Mouse (Mus musculus) hindbrain, postnatal 0 days (tissue): ENCODE data around the gene Eci1. TPM values are rescaled to one million over a fixed set of nuclear protein-coding genes. Genes with fewer than 3 reads are reported as not detected.
"Not testable (repeated sequence)": the region's sequence is repeated elsewhere in the genome, so short reads cannot be mapped to it uniquely, and the experiment has no call there.

ENCODE experiments used
- ATAC-seq: fragments of 200-750 bp; cut with Nextera tagmentation; 2 replicates; pipeline ENCODE4 v1.8.0; 2017; ENCODE audit warnings: mild to moderate bottlenecking, moderate TSS enrichment, moderate library complexity
- DNase-seq: peaks from one replicate; pipeline ENCODE4 v3.0.0-alpha.2; 2015; ENCODE audit warnings: low spot score
- H3K27ac ChIP-seq: fragments of 300-500 bp; sonication (generic); 2 replicates; pipeline ENCODE4 v1.5.1; 2014; ENCODE audit warnings: mild to moderate bottlenecking
- H3K27me3 ChIP-seq: fragments of 300-500 bp; sonication (generic); 2 replicates; pipeline ENCODE4 v1.6.1; 2014; ENCODE audit warnings: low read length, mixed read lengths; ENCODE audit not compliant: insufficient read depth
- H3K36me3 ChIP-seq: fragments of 300-500 bp; sonication (generic); 2 replicates; pipeline ENCODE4 v1.6.1; 2014; ENCODE audit warnings: low read length, mixed read lengths; ENCODE audit not compliant: insufficient read depth
- H3K4me1 ChIP-seq: fragments of 300-500 bp; sonication (generic); 2 replicates; pipeline ENCODE4 v1.6.1; 2014; ENCODE audit warnings: antibody characterized with exemption, low read length, mixed read lengths; ENCODE audit not compliant: insufficient read depth
- H3K4me2 ChIP-seq: fragments of 300-500 bp; sonication (generic); 2 replicates; pipeline ENCODE4 v1.6.1; 2014; ENCODE audit warnings: low read depth, mild to moderate bottlenecking, low read length, moderate library complexity, mixed read lengths
- H3K4me3 ChIP-seq: fragments of 300-500 bp; sonication (generic); 2 replicates; pipeline ENCODE4 v1.5.1; 2014; ENCODE audit warnings: low read length
- H3K9ac ChIP-seq: fragments of 300-500 bp; sonication (generic); replicated peaks from 2 replicates; pipeline ENCODE4 v1.6.1; 2014; ENCODE audit warnings: mild to moderate bottlenecking, low read length, moderate library complexity, mixed read lengths
- H3K9me3 ChIP-seq: fragments of 300-500 bp; sonication (generic); 2 replicates; pipeline ENCODE4 v1.6.1; 2016; ENCODE audit warnings: low read length, mixed read lengths
- CTCF ChIP-seq: IDR thresholded peaks from 2 replicates; pipeline ENCODE4 v1.5.1; 2016; ENCODE audit warnings: antibody characterized with exemption, control low read depth, low read depth
- WGBS: fragments of 180-500 bp; shearing (Covaris S2); extraction: QIAGEN DNeasy Blood & Tissue Kit; methylation state at CpG from one replicate; pipeline ENCODE4 v1.1.7; 2014; 5-methylcytosine and 5-hydroxymethylcytosine counted together
- polyA plus RNA-seq: library from polyadenylated mRNA; unstranded; fragments of >200 nt; fragmentation: Nextera tagmentation; extraction: Ambion mirVana; gene quantifications from 2 replicates; pipeline ENCODE4 v1.2.1, GENCODE M21; 2015
- total RNA-seq: library from RNA; depleted of rRNA; stranded (reverse); fragments of >200 nt; gene quantifications from 2 replicates; pipeline ENCODE4 v1.2.3, GENCODE M21; 2014

Eci1 gene
- total and polyA plus RNA-seq, 2 experiments from 2014 or later = 47.9 to 56.8 TPM

DNA sequence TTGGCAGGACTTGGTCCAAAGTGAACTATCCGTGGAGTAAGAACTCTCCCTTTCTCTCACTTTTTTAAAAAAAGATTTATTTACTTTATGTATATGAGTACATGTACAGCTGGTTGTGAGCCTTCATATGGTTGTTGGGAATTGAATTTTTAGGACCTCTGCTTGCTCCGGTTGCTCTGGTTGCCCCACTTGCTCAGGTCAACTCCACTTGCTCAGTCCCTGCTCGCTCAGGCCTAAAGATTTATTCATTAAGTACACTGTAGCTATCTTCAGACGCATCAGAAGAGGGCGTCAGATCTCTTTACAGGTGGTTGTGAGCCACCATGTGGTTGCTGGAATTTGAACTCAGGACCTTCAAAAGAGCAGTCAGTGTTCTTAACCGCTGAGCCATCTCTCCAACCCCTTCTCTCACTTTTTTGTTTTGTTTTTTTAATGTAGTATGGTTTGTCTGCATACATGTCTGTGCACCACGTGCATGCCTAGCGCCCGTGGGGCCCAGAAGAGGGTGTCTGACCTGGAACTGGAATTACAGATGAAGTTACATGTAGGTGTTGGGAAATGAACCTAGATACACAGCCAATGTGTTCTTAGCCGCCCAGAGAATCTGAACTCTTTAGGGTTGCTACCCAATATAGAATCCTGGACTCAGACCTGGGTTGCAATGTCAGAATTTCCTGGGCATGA is 29.2 kb downstream of the Eci1 start:
- Histone ChIP-seq H3K4me3 (peak overlapping the region; percentile 78), H3K27ac (peak overlapping the region; percentile 36; the same call in 1 of the 2 replicates), H3K4me2 (peak overlapping the region; percentile 65)
- 44% methylated on average over 10 of the region's 10 CpGs for WGBS
- not testable (repeated sequence) for H3K27me3 ChIP-seq, H3K4me1 ChIP-seq, ATAC-seq, DNase-seq, H3K9ac ChIP-seq, H3K36me3 ChIP-seq, H3K9me3 ChIP-seq
- peak; percentile 14; the same call in 1 of the 2 replicates for TF ChIP-seq CTCF

DNA sequence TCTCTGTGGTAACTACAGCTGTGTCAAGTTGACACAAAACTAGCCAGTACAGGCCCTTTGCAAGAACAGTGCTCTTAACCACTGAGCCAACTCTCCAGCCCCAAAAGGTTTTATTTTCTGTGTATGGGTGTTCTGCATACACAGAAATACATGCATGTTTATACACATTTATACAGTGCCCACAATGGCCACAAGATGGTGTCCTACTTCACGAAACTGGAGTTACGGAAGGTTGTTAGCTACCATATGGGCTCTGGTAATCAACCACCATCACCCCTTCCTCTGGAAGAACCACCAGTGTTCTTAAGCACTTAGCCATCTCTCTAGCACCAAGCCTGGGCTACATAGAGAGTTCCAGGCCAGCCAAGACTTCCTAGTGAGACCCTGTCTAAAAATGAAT is 35.1 kb downstream of the Eci1 start:
- H3K27me3 ChIP-seq = no peaks in the 10 kb centered on the region
- no peaks in the 10 kb centered on the region for H3K36me3 ChIP-seq
- no peak overlapping the region for H3K9ac ChIP-seq
- TF ChIP-seq CTCF = peak; percentile 56
- H3K9me3 ChIP-seq = no peaks in the 10 kb centered on the region
- ATAC-seq (no peak), DNase-seq (peak; percentile 49)
- no peak overlapping the region for H3K27ac ChIP-seq
- 60% methylated on average over 2 of the region's 2 CpGs for WGBS
- H3K4me2 ChIP-seq = no peak overlapping the region
- no peaks in the 10 kb centered on the region for H3K4me1 ChIP-seq
- no peak overlapping the region for H3K4me3 ChIP-seq

DNA sequence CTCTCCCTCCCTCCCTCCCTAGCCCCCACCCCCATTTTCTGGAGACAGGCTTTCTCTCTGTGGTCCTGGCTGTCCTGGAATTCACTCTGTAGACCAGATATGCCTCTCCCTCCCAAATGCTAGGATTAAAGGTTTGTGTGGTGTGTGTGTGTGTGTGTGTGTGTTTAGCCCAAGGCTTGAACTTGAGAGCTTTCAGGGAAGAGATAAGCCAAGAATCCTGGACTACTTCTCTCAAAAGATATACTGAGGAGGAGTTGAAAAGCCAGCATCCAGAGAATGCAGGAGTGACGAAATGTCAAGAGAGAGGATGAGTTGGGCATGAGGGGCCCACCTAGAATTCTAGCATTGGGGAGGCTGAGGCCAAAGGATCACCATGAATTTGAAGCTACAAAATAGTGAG is 36.5 kb downstream of the Eci1 start:
- Histone ChIP-seq H3K9me3 (no peaks in the 10 kb centered on the region), H3K4me3 (no peak overlapping the region), H3K27ac (no peak overlapping the region), H3K4me1 (no peaks in the 10 kb centered on the region), H3K4me2 (no peak overlapping the region), H3K9ac (no peak overlapping the region), H3K27me3 (no peaks in the 10 kb centered on the region), H3K36me3 (no peaks in the 10 kb centered on the region)
- TF ChIP-seq CTCF = no peak
- DNase-seq (no peak), ATAC-seq (no peak)
- WGBS = 96% methylated on average over 1 of the region's 1 CpGs

DNA sequence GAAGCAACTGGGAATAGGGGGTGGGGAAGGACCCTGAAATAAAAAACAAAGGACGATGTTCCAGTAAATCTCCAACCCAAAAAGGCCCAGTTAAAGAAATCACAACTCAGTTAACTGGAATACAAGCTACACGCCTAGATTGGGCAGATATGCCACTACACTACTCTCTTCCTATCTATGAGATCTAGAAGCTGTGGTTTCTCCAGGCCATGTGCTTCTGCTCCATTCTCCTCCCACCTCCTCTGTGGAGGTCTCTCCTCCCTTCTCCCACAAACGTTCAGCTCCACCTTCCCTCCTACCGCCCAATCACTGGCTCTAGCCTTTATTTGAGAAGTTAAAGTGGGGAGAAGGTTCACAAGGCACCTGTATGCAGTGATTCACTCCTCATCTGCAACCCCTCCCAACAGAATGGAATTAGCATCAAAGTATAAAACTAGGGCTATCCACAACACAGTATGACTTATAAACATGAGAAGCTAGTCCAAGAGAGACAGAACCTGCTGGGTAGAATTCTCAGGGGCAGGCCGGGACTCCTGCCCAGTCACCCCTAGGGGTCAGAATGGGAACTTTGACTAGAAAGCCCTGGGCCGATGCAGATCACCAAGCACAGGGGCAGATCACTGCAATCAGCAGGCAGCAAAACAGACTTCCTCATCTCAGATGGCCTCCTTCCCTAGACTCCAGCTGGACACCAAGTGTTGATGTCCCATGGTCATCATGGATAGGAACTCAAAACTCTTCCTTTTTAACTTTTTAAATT is 37.1 kb downstream of the Eci1 start:
- DNase-seq (no peak), ATAC-seq (no peak)
- H3K36me3 ChIP-seq = no peaks in the 10 kb centered on the region
- no peak overlapping the region for H3K4me2 ChIP-seq
- no peaks in the 10 kb centered on the region for H3K9me3 ChIP-seq
- no peaks in the 10 kb centered on the region for H3K4me1 ChIP-seq
- H3K4me3 ChIP-seq = no peak overlapping the region
- no peak for TF ChIP-seq CTCF
- H3K27me3 ChIP-seq = no peaks in the 10 kb centered on the region
- 62% methylated on average over 6 of the region's 6 CpGs for WGBS
- no peak overlapping the region for H3K9ac ChIP-seq
- no peak overlapping the region for H3K27ac ChIP-seq

DNA sequence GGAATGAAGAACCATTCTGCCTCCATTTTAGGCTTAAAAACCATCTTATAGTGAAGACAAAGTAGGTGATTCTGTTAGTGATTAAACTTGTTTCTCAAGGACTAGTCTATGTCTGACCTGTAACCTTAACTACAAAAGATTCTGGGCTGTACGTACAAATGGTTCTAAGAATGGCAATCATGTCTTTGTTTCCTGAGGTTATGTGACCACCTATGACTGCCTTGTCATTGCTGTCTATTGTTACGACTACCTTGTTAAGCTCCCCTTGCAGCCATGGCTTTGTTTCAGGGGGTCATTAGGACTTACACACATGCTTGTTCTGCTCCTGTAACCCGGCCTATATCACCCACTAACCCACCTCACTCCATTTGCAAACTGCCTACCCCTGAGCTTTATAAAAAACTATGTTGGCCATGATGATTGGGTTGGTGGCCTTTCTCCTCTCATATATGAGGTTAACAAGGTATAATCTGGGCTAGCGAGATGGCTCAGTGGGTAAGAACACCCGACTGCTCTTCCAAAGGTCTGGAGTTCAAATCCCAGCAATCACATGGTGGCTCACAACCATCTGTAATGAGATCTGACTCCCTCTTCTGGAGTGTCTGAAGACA is 42.3 kb downstream of the Eci1 start:
- no peak overlapping the region for H3K4me3 ChIP-seq
- ATAC-seq = no peak
- no peaks in the 10 kb centered on the region for H3K27me3 ChIP-seq
- no peak overlapping the region for H3K4me2 ChIP-seq
- WGBS = 89% methylated on average over 5 of the region's 5 CpGs
- no peaks in the 10 kb centered on the region for H3K9me3 ChIP-seq
- H3K36me3 ChIP-seq = 0 out of 2 replicates have a peak, but pooled peaks cover 2% of the 10 kb centered on the region
- TF ChIP-seq CTCF = no peak
- H3K27ac ChIP-seq = no peak overlapping the region
- no peak for DNase-seq
- H3K4me1 ChIP-seq = peaks cover 18% of the 10 kb centered on the region
- H3K9ac ChIP-seq = no peak overlapping the region

DNA sequence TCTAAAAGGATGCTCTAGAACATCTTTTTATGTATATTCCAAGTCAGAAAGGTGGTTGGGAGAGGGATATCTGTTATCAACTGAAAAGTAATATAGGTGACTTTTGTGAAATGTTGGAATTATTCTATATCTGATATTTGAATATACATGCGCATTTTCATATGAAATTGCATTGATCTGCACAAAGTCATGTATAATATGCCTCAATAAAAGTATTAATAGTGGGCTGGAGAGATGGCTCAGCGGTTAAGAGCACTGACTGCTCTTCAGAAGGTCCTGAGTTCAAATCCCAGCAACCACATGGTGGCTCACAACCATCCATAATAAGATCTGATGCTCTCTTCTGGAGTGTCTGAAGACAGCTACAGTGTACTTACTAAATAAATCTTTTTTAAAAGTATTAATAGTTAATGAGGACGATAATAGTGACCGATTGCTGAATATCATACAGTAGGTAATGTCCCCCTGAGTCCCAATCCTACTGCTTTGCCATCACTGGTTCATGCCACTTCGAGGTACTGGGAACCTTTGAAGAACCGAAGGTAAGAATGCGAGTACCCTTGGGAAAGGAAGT is 43.0 kb downstream of the Eci1 start:
- Histone ChIP-seq H3K27ac (peak overlapping the region; percentile 92), H3K4me3 (peak overlapping the region; percentile 79), H3K4me2 (peak overlapping the region; percentile 97), H3K9ac (peak overlapping the region; percentile 80), H3K4me1 (peaks cover 18% of the 10 kb centered on the region), H3K27me3 (no peaks in the 10 kb centered on the region), H3K36me3 (0 out of 2 replicates have a peak, but pooled peaks cover 8% of the 10 kb centered on the region), H3K9me3 (no peaks in the 10 kb centered on the region)
- no peak for DNase-seq
- no peak for ATAC-seq
- no peak for TF ChIP-seq CTCF
- WGBS = 19% methylated on average over 7 of the region's 7 CpGs
